Mouse (Mus musculus) T-helper 2 cell (primary cell): ENCODE results near the gene Asap3.

Experiments
- in situ Hi-C: fragments of 300-600 bp; cut with MboI, MseI; formaldehyde crosslinking; loops from one replicate; pipeline ENCODE4 v1.15.1; 2025; ENCODE audit warnings: high pct_unique_total_duplicates

The Asap3 gene

GRCm38 (mm10) chr4:136206033-136206893 lies at the start of gene Asap3:
Gene Asap3, plus strand, starts transcription at chr4:136206365.
- in situ Hi-C loops, result no loop called here

GRCm38 (mm10) chr4:136158498-136158897 lies 47.7 kb upstream of the Asap3 start:
- in situ Hi-C loops, result loop anchor here (5.0 kb wide), 1 partner anchor 191 kb away; no protein-coding TSS in a partner anchor

- in situ Hi-C loops, result loop anchor here (5.0 kb wide), 2 partner anchors 37 to 193 kb away; no protein-coding TSS in a partner anchor
Observed at GRCm38 (mm10) chr4:136159802-136160397, 46.3 kb upstream of the Asap3 start.

GRCm38 (mm10) chr4:136163448-136163847 lies 42.7 kb upstream of the Asap3 start:
- in situ Hi-C loops, result loop anchor here (5.0 kb wide), 1 partner anchor 34 kb away; no protein-coding TSS in a partner anchor

- in situ Hi-C loops, result loop anchor here (5.0 kb wide), 1 partner anchor 32 kb away; no protein-coding TSS in a partner anchor
Observed at GRCm38 (mm10) chr4:136164981-136165380, 41.2 kb upstream of the Asap3 start.

- in situ Hi-C loops, result no loop called here
Observed at GRCm38 (mm10) chr4:136167701-136168100, 38.5 kb upstream of the Asap3 start.

- in situ Hi-C loops, result no loop called here
Observed at GRCm38 (mm10) chr4:136170401-136170800, 35.8 kb upstream of the Asap3 start.

GRCm38 (mm10) chr4:136171455-136171854 lies 34.7 kb upstream of the Asap3 start:
- in situ Hi-C loops, result no loop called here

GRCm38 (mm10) chr4:136172011-136172541 lies 34.1 kb upstream of the Asap3 start, which contains the start of gene E2f2:
Gene E2f2, plus strand, starts transcription at chr4:136172394.
- in situ Hi-C loops, result no loop called here

- in situ Hi-C loops, result no loop called here
Observed at GRCm38 (mm10) chr4:136172542-136173209, 33.5 kb upstream of the Asap3 start.

- in situ Hi-C loops, result no loop called here
Observed at GRCm38 (mm10) chr4:136173210-136173715, 32.9 kb upstream of the Asap3 start.

GRCm38 (mm10) chr4:136174216-136175193 lies 31.7 kb upstream of the Asap3 start:
- in situ Hi-C loops, result no loop called here

- in situ Hi-C loops, result no loop called here
Observed at GRCm38 (mm10) chr4:136176022-136176552, 30.1 kb upstream of the Asap3 start.

GRCm38 (mm10) chr4:136177244-136177611 lies 28.9 kb upstream of the Asap3 start:
- in situ Hi-C loops, result no loop called here

GRCm38 (mm10) chr4:136177612-136178474 lies 28.3 kb upstream of the Asap3 start:
- in situ Hi-C loops, result no loop called here

GRCm38 (mm10) chr4:136178475-136178921 lies 27.7 kb upstream of the Asap3 start:
- in situ Hi-C loops, result no loop called here

GRCm38 (mm10) chr4:136179456-136179855 lies 26.7 kb upstream of the Asap3 start:
- in situ Hi-C loops, result no loop called here

GRCm38 (mm10) chr4:136179998-136180397 lies 26.2 kb upstream of the Asap3 start:
- in situ Hi-C loops, result no loop called here
